Mouse (Mus musculus) liver, postnatal 0 days (tissue): Measurements from ENCODE around the gene Tpbgl. TPM values are rescaled to one million over a fixed set of nuclear protein-coding genes. Genes with fewer than 3 reads are reported as not detected.

Source experiments
- ATAC-seq: fragments of 200-750 bp; cut with Nextera tagmentation; 2 replicates; pipeline ENCODE4 v1.8.0; 2017; ENCODE audit warnings: mild to moderate bottlenecking, moderate library complexity
- DNase-seq: peaks from one replicate; pipeline ENCODE4 v3.0.0-alpha.2; 2016
- H3K27ac ChIP-seq: fragments of 300-500 bp; sonication (generic); 2 replicates; pipeline ENCODE4 v1.5.1; 2014; ENCODE audit warnings: antibody characterized with exemption, moderate library complexity, mild to moderate bottlenecking, low read depth
- H3K27me3 ChIP-seq: fragments of 300-500 bp; sonication (generic); 2 replicates; pipeline ENCODE4 v1.6.1; 2014; ENCODE audit warnings: low read length, control low read depth, mixed read lengths; ENCODE audit not compliant: insufficient read depth
- H3K36me3 ChIP-seq: fragments of 300-500 bp; sonication (generic); replicated peaks from 2 replicates; pipeline ENCODE4 v1.6.1; 2014; ENCODE audit warnings: mild to moderate bottlenecking, control low read depth, low read length, moderate library complexity, mixed read lengths; ENCODE audit not compliant: insufficient read depth
- H3K4me1 ChIP-seq: fragments of 300-500 bp; sonication (generic); 2 replicates; pipeline ENCODE4 v1.6.1; 2014; ENCODE audit warnings: antibody characterized with exemption, mild to moderate bottlenecking, control low read depth; ENCODE audit not compliant: insufficient read depth
- H3K4me2 ChIP-seq: fragments of 300-500 bp; sonication (generic); 2 replicates; pipeline ENCODE4 v1.6.1; 2014; ENCODE audit warnings: low read depth, mild to moderate bottlenecking, low read length, moderate library complexity, mixed read lengths
- H3K4me3 ChIP-seq: fragments of 300-500 bp; sonication (generic); 2 replicates; pipeline ENCODE4 v1.5.1; 2014; ENCODE audit warnings: low read depth, low read length
- H3K9ac ChIP-seq: fragments of 300-500 bp; sonication (generic); replicated peaks from 2 replicates; pipeline ENCODE4 v1.6.1; 2014; ENCODE audit warnings: mild to moderate bottlenecking, moderate library complexity
- H3K9me3 ChIP-seq: fragments of 300-500 bp; sonication (generic); 2 replicates; pipeline ENCODE4 v1.6.1; 2016; ENCODE audit warnings: mild to moderate bottlenecking, control low read depth, low read length, mixed read lengths
- CTCF ChIP-seq: sonication (generic); IDR thresholded peaks from 2 replicates; pipeline ENCODE4 v1.5.1; 2016; ENCODE audit warnings: antibody characterized with exemption, low read depth
- EP300 ChIP-seq: IDR thresholded peaks from 2 replicates; pipeline ENCODE4 v1.6.1; 2016; ENCODE audit warnings: antibody characterized with exemption, low read depth, mild to moderate bottlenecking
- WGBS: fragments of 180-500 bp; shearing (Covaris S2); extraction: QIAGEN DNeasy Blood & Tissue Kit; methylation state at CpG from one replicate; pipeline ENCODE4 v1.1.7; 2014; ENCODE audit not compliant: insufficient replicate concordance; 5-methylcytosine and 5-hydroxymethylcytosine counted together
- polyA plus RNA-seq: library from polyadenylated mRNA; unstranded; fragments of >200 nt; fragmentation: Nextera tagmentation; extraction: Ambion mirVana; gene quantifications from 2 replicates; pipeline ENCODE4 v1.2.1, GENCODE M21; 2015

Gene Tpbgl
- polyA plus RNA-seq, 1 experiment from 2014 or later = 0.55 TPM

GRCm38 (mm10) chr7:99644701-99645100 is 17.8 kb upstream of the Tpbgl start:
- ATAC-seq (no peak), DNase-seq (no peak)
- Histone ChIP-seq H3K27ac (no peak overlapping the region), H3K4me3 (no peak overlapping the region), H3K4me2 (no peak overlapping the region), H3K9me3 (no peaks in the 10 kb centered on the region), H3K9ac (no peak overlapping the region), H3K4me1 (no peaks in the 10 kb centered on the region), H3K36me3 (no peaks in the 10 kb centered on the region), H3K27me3 (no peaks in the 10 kb centered on the region)
- no peak for TF ChIP-seq CTCF
- TF ChIP-seq EP300 = no peak
- 79% methylated on average over 7 of the region's 7 CpGs for WGBS

- WGBS = 25% methylated on average over 3 of the region's 3 CpGs
- no peak for TF ChIP-seq EP300
- no peak for TF ChIP-seq CTCF
- Histone ChIP-seq H3K9ac (no peak overlapping the region), H3K4me3 (no peak overlapping the region), H3K36me3 (no peaks in the 10 kb centered on the region), H3K27ac (no peak overlapping the region), H3K27me3 (0 out of 2 replicates have a peak, but pooled peaks cover 2% of the 10 kb centered on the region), H3K9me3 (no peaks in the 10 kb centered on the region), H3K4me2 (no peak overlapping the region), H3K4me1 (no peaks in the 10 kb centered on the region)
- DNase-seq (no peak), ATAC-seq (0 out of 2 replicates have a peak, but pooled peaks have one; percentile 15)
Measured at GRCm38 (mm10) chr7:99642078-99642477, 15.2 kb upstream of the Tpbgl start.

- no peak for TF ChIP-seq EP300
- TF ChIP-seq CTCF = no peak
- H3K36me3 ChIP-seq = no peaks in the 10 kb centered on the region
- no peak for DNase-seq
- H3K4me2 ChIP-seq = no peak overlapping the region
- no peaks in the 10 kb centered on the region for H3K4me1 ChIP-seq
- ATAC-seq = no peak
- H3K9me3 ChIP-seq = no peaks in the 10 kb centered on the region
- no peak overlapping the region for H3K4me3 ChIP-seq
- 55% methylated on average over 4 of the region's 4 CpGs for WGBS
- H3K27ac ChIP-seq = no peak overlapping the region
- H3K27me3 ChIP-seq = 0 out of 2 replicates have a peak, but pooled peaks cover 2% of the 10 kb centered on the region
- no peak overlapping the region for H3K9ac ChIP-seq
Measured at GRCm38 (mm10) chr7:99641245-99641644, 14.3 kb upstream of the Tpbgl start.

- Histone ChIP-seq H3K4me3 (no peak overlapping the region), H3K36me3 (no peaks in the 10 kb centered on the region), H3K27ac (no peak overlapping the region), H3K9ac (no peak overlapping the region), H3K4me2 (no peak overlapping the region), H3K9me3 (no peaks in the 10 kb centered on the region), H3K27me3 (0 out of 2 replicates have a peak, but pooled peaks cover 6% of the 10 kb centered on the region), H3K4me1 (no peaks in the 10 kb centered on the region)
- DNase-seq = no peak
- no peak for ATAC-seq
- TF ChIP-seq EP300 (no peak), CTCF (no peak)
- 68% methylated on average over 8 of the region's 8 CpGs for WGBS
Measured at GRCm38 (mm10) chr7:99633966-99634665, 7.2 kb upstream of the Tpbgl start.

GRCm38 (mm10) chr7:99632286-99632685 is 5.4 kb upstream of the Tpbgl start:
- 19% methylated on average over 6 of the region's 6 CpGs for WGBS
- Histone ChIP-seq H3K4me1 (no peaks in the 10 kb centered on the region), H3K27ac (no peak overlapping the region), H3K9ac (no peak overlapping the region), H3K36me3 (no peaks in the 10 kb centered on the region), H3K4me2 (no peak overlapping the region), H3K9me3 (no peaks in the 10 kb centered on the region), H3K4me3 (no peak overlapping the region), H3K27me3 (peaks cover 21% of the 10 kb centered on the region)
- no peak for DNase-seq
- TF ChIP-seq EP300 (no peak), CTCF (no peak)
- ATAC-seq = no peak

- Histone ChIP-seq H3K4me1 (peaks cover 15% of the 10 kb centered on the region), H3K4me3 (no peak overlapping the region), H3K9me3 (no peaks in the 10 kb centered on the region), H3K27ac (no peak overlapping the region), H3K9ac (no peak overlapping the region), H3K36me3 (no peaks in the 10 kb centered on the region), H3K27me3 (peaks cover 63% of the 10 kb centered on the region), H3K4me2 (no peak overlapping the region)
- no peak for DNase-seq
- WGBS = 9% methylated on average over 7 of the region's 7 CpGs
- TF ChIP-seq CTCF = no peak
- no peak for ATAC-seq
Measured at GRCm38 (mm10) chr7:99627366-99627765, 463 bp upstream of the Tpbgl start.
